Mouse (Mus musculus) hindbrain, embryonic 14.5 days (tissue): Measurements from ENCODE around the gene Olfr1229. TPM values are rescaled to one million over a fixed set of nuclear protein-coding genes. Genes with fewer than 3 reads are reported as not detected.

Experiments used
- ATAC-seq: fragments of 200-750 bp; cut with Nextera tagmentation; 2 replicates; pipeline ENCODE4 v1.8.0; 2017; ENCODE audit warnings: moderate number of reproducible peaks, mild to moderate bottlenecking, moderate TSS enrichment, moderate library complexity; ENCODE audit not compliant: low FRiP score
- DNase-seq: peaks from one replicate; pipeline ENCODE4 v3.0.0-alpha.2; 2015; ENCODE audit warnings: low spot score
- H3K27ac ChIP-seq: fragments of 300-500 bp; sonication (generic); 2 replicates; pipeline ENCODE4 v1.5.1; 2014; ENCODE audit warnings: mild to moderate bottlenecking, moderate library complexity
- H3K27me3 ChIP-seq: fragments of 300-500 bp; sonication (generic); 2 replicates; pipeline ENCODE4 v1.6.1; 2014; ENCODE audit warnings: mild to moderate bottlenecking, low read length, mixed read lengths; ENCODE audit not compliant: control insufficient read depth, insufficient read depth
- H3K36me3 ChIP-seq: fragments of 300-500 bp; sonication (generic); replicated peaks from 2 replicates; pipeline ENCODE4 v1.6.1; 2014; ENCODE audit not compliant: control insufficient read depth, insufficient read depth
- H3K4me1 ChIP-seq: fragments of 300-500 bp; sonication (generic); replicated peaks from 2 replicates; pipeline ENCODE4 v1.6.1; 2014; ENCODE audit warnings: antibody characterized with exemption, low read length, mixed read lengths; ENCODE audit not compliant: control insufficient read depth, insufficient read depth
- H3K4me2 ChIP-seq: fragments of 300-500 bp; sonication (generic); replicated peaks from 2 replicates; pipeline ENCODE4 v1.6.1; 2014; ENCODE audit warnings: mild to moderate bottlenecking, moderate library complexity
- H3K4me3 ChIP-seq: fragments of 300-500 bp; sonication (generic); replicated peaks from 2 replicates; pipeline ENCODE4 v1.5.1; 2014; ENCODE audit warnings: mild to moderate bottlenecking, low read length
- H3K9ac ChIP-seq: fragments of 300-500 bp; sonication (generic); 2 replicates; pipeline ENCODE4 v1.6.1; 2014
- H3K9me3 ChIP-seq: fragments of 300-500 bp; sonication (generic); 2 replicates; pipeline ENCODE4 v1.6.1; 2016; ENCODE audit warnings: low read length; ENCODE audit not compliant: control insufficient read depth
- WGBS: fragments of 180-500 bp; shearing (Covaris S2); extraction: QIAGEN DNeasy Blood & Tissue Kit; methylation state at CpG from one replicate; pipeline ENCODE4 v1.1.7; 2014; 5-methylcytosine and 5-hydroxymethylcytosine counted together
- polyA plus RNA-seq: library from polyadenylated mRNA; unstranded; fragments of >200 nt; fragmentation: Nextera tagmentation; extraction: Ambion mirVana; gene quantifications from 2 replicates; pipeline ENCODE4 v1.2.1, GENCODE M21; 2014

Gene Olfr1229
- polyA plus RNA-seq: not detected in 2 replicates

- H3K27me3 ChIP-seq: no peaks in the 10 kb centered on the region
- no peaks in the 10 kb centered on the region for H3K9me3 ChIP-seq
- no peak within 1 kb of the TSS for H3K27ac ChIP-seq
- ATAC-seq: no peak
- no peak within 1 kb of the TSS for H3K9ac ChIP-seq
- no peaks in the 10 kb centered on the region for H3K36me3 ChIP-seq
- no peak for DNase-seq
- 81% methylated on average over 2 of the region's 2 CpGs for WGBS
- H3K4me1 ChIP-seq: no peaks in the 10 kb centered on the region
- H3K4me3 ChIP-seq: no peak within 1 kb of the TSS
- no peak within 1 kb of the TSS for H3K4me2 ChIP-seq
Observed at GRCm38 (mm10) chr2:89287914-89288313, at the start of gene Olfr1229. TSS of gene Olfr1229 (minus strand) at chr2:89288014.

GRCm38 (mm10) chr2:89329575-89329974 lies 41.8 kb upstream of the Olfr1229 start, which contains the start of gene Olfr1232:
TSS of gene Olfr1232 (minus strand) at chr2:89329675.
- no peak for DNase-seq
- no peak within 1 kb of the TSS for H3K4me3 ChIP-seq
- ATAC-seq: no peak

GRCm38 (mm10) chr2:89306974-89307373 lies 19.2 kb upstream of the Olfr1229 start, which contains the start of gene Olfr1231:
TSS of gene Olfr1231 (minus strand) at chr2:89307074.
- Histone ChIP-seq H3K36me3 (no peaks in the 10 kb centered on the region), H3K4me1 (no peaks in the 10 kb centered on the region), H3K27ac (no peak within 1 kb of the TSS), H3K9me3 (no peaks in the 10 kb centered on the region), H3K4me3 (no peak within 1 kb of the TSS), H3K4me2 (no peak within 1 kb of the TSS), H3K9ac (no peak within 1 kb of the TSS), H3K27me3 (no peaks in the 10 kb centered on the region)
- WGBS: 81% methylated on average over 2 of the region's 2 CpGs
- DNase-seq: no peak
- no peak for ATAC-seq

More at GRCm38 (mm10) chr2:89329575-89329974, 41.8 kb upstream of the Olfr1229 start, which contains the start of gene Olfr1232:
- Histone ChIP-seq H3K4me1 (no peaks in the 10 kb centered on the region), H3K4me2 (no peak within 1 kb of the TSS), H3K27me3 (no peaks in the 10 kb centered on the region), H3K36me3 (no peaks in the 10 kb centered on the region), H3K9me3 (no peaks in the 10 kb centered on the region), H3K9ac (no peak within 1 kb of the TSS), H3K27ac (no peak within 1 kb of the TSS)

- no peaks in the 10 kb centered on the region for H3K9me3 ChIP-seq
- no peak within 1 kb of the TSS for H3K9ac ChIP-seq
- H3K27ac ChIP-seq: no peak within 1 kb of the TSS
- H3K4me3 ChIP-seq: no peak within 1 kb of the TSS
- DNase-seq (no peak), ATAC-seq (no peak)
- H3K4me2 ChIP-seq: no peak within 1 kb of the TSS
- WGBS: 98% methylated on average over 1 of the region's 1 CpGs
- H3K36me3 ChIP-seq: no peaks in the 10 kb centered on the region
- H3K4me1 ChIP-seq: no peaks in the 10 kb centered on the region
- no peaks in the 10 kb centered on the region for H3K27me3 ChIP-seq
Observed at GRCm38 (mm10) chr2:89297168-89297567, 9.4 kb upstream of the Olfr1229 start, which contains the start of gene Olfr1230. TSS of gene Olfr1230 (minus strand) at chr2:89297268.

- no peak within 1 kb of the TSS for H3K27ac ChIP-seq
- no peak within 1 kb of the TSS for H3K4me2 ChIP-seq
- H3K27me3 ChIP-seq: no peaks in the 10 kb centered on the region
- no peaks in the 10 kb centered on the region for H3K36me3 ChIP-seq
- ATAC-seq (no peak), DNase-seq (no peak)
- no peak within 1 kb of the TSS for H3K9ac ChIP-seq
- no peaks in the 10 kb centered on the region for H3K4me1 ChIP-seq
- no peaks in the 10 kb centered on the region for H3K9me3 ChIP-seq
- H3K4me3 ChIP-seq: no peak within 1 kb of the TSS
Observed at GRCm38 (mm10) chr2:89253962-89254361, 33.9 kb downstream of the Olfr1229 start, which contains the start of gene Olfr1228. TSS of gene Olfr1228 (minus strand) at chr2:89254062.

Other genes with a start within 250 kb of the Olfr1229 start
- not detected in 2 replicates for gene Olfr1218, start 226.8 kb downstream of the Olfr1229 start, polyA plus RNA-seq
- gene Olfr1219, start 204.5 kb downstream of the Olfr1229 start, polyA plus RNA-seq: not detected in 2 replicates
- not detected in 2 replicates for gene Olfr1220, start 181.2 kb downstream of the Olfr1229 start, polyA plus RNA-seq
- not detected in 2 replicates for gene Olfr1221, start 170.7 kb downstream of the Olfr1229 start, polyA plus RNA-seq
- gene Olfr1222, start 155.0 kb downstream of the Olfr1229 start, polyA plus RNA-seq: not detected in 2 replicates
- gene Olfr1223, start 136.5 kb downstream of the Olfr1229 start, polyA plus RNA-seq: not detected in 2 replicates
- gene Olfr1224-ps1, start 123.9 kb downstream of the Olfr1229 start, polyA plus RNA-seq: not detected in 2 replicates
- gene Olfr1225, start 113.3 kb downstream of the Olfr1229 start, polyA plus RNA-seq: not detected in 2 replicates
- gene Olfr1226, start 88.0 kb downstream of the Olfr1229 start, polyA plus RNA-seq: not detected in 2 replicates
- not detected in 2 replicates for gene Olfr1228, start 34.0 kb downstream of the Olfr1229 start, polyA plus RNA-seq
- not detected in 2 replicates for gene Olfr1230, start 9.3 kb upstream of the Olfr1229 start, polyA plus RNA-seq
- not detected in 2 replicates for gene Olfr1231, start 19.1 kb upstream of the Olfr1229 start, polyA plus RNA-seq
- gene Olfr1232, start 41.7 kb upstream of the Olfr1229 start, polyA plus RNA-seq: not detected in 2 replicates
- not detected in 2 replicates for gene Olfr1233, start 54.4 kb upstream of the Olfr1229 start, polyA plus RNA-seq
- not detected in 2 replicates for gene Olfr1234, start 76.9 kb upstream of the Olfr1229 start, polyA plus RNA-seq
- gene Olfr1238, start 121.7 kb upstream of the Olfr1229 start, polyA plus RNA-seq: not detected in 2 replicates
- not detected in 2 replicates for gene Olfr1239, start 132.4 kb upstream of the Olfr1229 start, polyA plus RNA-seq
- gene Olfr1240, start 155.0 kb upstream of the Olfr1229 start, polyA plus RNA-seq: not detected in 2 replicates
- gene Olfr1241, start 199.1 kb upstream of the Olfr1229 start, polyA plus RNA-seq: not detected in 2 replicates
- gene Olfr1242, start 210.3 kb upstream of the Olfr1229 start, polyA plus RNA-seq: not detected in 2 replicates
- not detected in 2 replicates for gene Olfr1243, start 243.5 kb upstream of the Olfr1229 start, polyA plus RNA-seq